Mouse (Mus musculus) C2C12 (cell line): ENCODE results near the gene Nmt1.

Experiments
- CTCF ChIP-seq: IDR thresholded peaks from one replicate; pipeline ENCODE4 v1.5.1; 2011; ENCODE audit not compliant: control insufficient read depth, insufficient read depth, insufficient read length
- MAX ChIP-seq: IDR thresholded peaks from one replicate; pipeline ENCODE4 v1.6.1; 2011; ENCODE audit warnings: mild to moderate bottlenecking, control low read depth
- USF1 ChIP-seq: IDR thresholded peaks from one replicate; pipeline ENCODE4 v1.6.1; 2011; ENCODE audit warnings: low read depth, mild to moderate bottlenecking, control low read depth, moderate library complexity

DNA sequence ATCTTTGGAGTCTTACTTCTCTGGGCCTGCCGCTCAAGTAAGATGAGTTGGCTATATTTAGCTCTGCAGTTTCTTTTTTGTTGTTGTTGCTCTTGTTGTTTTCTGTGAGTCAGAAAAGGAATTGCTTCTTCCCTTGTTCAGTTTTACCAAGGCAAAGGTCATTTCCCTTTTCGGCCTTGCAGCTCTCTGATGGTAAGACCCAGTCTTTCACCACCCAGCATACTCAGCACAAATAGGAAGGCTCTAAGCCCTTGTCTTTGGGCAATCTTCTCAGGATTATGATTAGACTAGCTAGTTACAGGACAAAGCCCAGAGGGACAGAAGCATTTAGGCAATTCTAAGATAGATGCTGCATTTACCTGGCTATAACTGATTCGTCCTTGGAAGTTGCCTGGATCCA lies 1.1 kb upstream of the Nmt1 start:
- no peak for TF ChIP-seq USF1
- TF ChIP-seq CTCF = no peak
- TF ChIP-seq MAX = no peak
